25 mouse cellular contexts compared by ENCODE assay signal in the genomic region with DNA sequence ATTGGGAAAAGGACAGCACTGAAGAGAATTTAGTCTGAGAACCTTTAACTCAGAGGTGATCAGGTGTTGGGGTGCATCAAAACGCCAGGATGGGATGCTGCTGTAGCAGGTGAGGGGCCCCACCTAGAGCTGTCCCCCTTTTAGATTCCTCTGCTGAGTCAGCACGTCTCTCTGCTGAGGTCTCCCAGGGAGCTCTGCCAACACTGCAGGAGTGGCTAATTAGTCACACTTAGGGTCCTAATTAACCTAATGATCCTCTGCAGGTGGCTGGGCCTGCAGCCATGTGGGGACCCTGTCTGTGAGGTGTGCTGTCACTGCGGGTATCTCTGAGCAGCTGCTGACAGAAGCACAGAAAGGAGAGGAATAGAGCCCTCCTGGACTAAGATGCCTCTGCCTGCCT. TPM values are rescaled to one million over a fixed set of nuclear protein-coding genes. Genes with fewer than 3 reads are reported as not detected.
DNase-seq lines count a peak whose midpoint lies in the region; ATAC-seq lines count a peak whose summit lies in the region.
"Had no signal": no experiment of that assay in that cellular context is flagged by ENCODE, and none has a peak within 500 bp of the region (broad histone marks: within the 10 kb centered on the region; RNA-seq: fewer than 3 reads in every experiment).

No protein-coding gene starts in this region.

- DNase-seq in forebrain, embryonic 11.5 days (ENCODE audit: low spot score) = no peak
- DNase-seq in hindbrain, embryonic 10.5 days (ENCODE audit: low spot score) = no peak
- DNase-seq in midbrain, embryonic 10.5 days (ENCODE audit: low spot score) = no peak
- no peak for DNase-seq in layer of hippocampus, postnatal 36 days
- DNase-seq: adrenal gland, adult 8-10 months; adrenal gland, postnatal 25 days; cerebellum, adult 18-20 months; cerebellum, adult 9-10 months; cerebellum, postnatal 14 days; gastrocnemius, adult 2 months; gastrocnemius, postnatal 14 days; heart, adult 11 months had no signal

- H3K27ac ChIP-seq in forebrain, embryonic 12.5 days = 0 out of 2 replicates have a peak overlapping the region, but pooled peaks have one; percentile 20
- no peak overlapping the region for H3K27ac ChIP-seq in forebrain, embryonic 11.5 days (ENCODE audit: low read depth, low read length)
- no peak overlapping the region for H3K27ac ChIP-seq in hindbrain, embryonic 13.5 days
- no peak overlapping the region for H3K27ac ChIP-seq in hindbrain, embryonic 10.5 days
- H3K27ac ChIP-seq in midbrain, embryonic 13.5 days = no peak overlapping the region; the same call in 1 of the 2 replicates
- H3K27ac ChIP-seq in midbrain, embryonic 10.5 days (replicated peaks) = no peak overlapping the region
- no peak overlapping the region for H3K27ac ChIP-seq in kidney, embryonic 15.5 days
- H3K27ac ChIP-seq: forebrain, embryonic 10.5 days; gastrocnemius, adult 2 months; hindbrain, embryonic 15.5 days had no signal

- no peak overlapping the region; the same call in 1 of the 2 replicates for H3K9ac ChIP-seq in forebrain, embryonic 12.5 days
- no peak overlapping the region for H3K9ac ChIP-seq in forebrain, embryonic 11.5 days (ENCODE audit: low read length)
- H3K9ac ChIP-seq in hindbrain, embryonic 13.5 days = 0 out of 2 replicates have a peak overlapping the region, but pooled peaks have one; percentile 13
- 0 out of 2 replicates have a peak overlapping the region, but pooled peaks have one; percentile 19 for H3K9ac ChIP-seq in midbrain, embryonic 13.5 days (replicated peaks)
- no peak overlapping the region for H3K9ac ChIP-seq in kidney, embryonic 15.5 days
- H3K9ac ChIP-seq: hindbrain, embryonic 15.5 days had no signal

- H3K27me3 ChIP-seq in forebrain, embryonic 12.5 days = no peaks in the 10 kb centered on the region
- H3K27me3 ChIP-seq in forebrain, embryonic 11.5 days (ENCODE audit: control insufficient read depth, insufficient read depth, low read length) = no peaks in the 10 kb centered on the region
- no peaks in the 10 kb centered on the region for H3K27me3 ChIP-seq in hindbrain, embryonic 13.5 days
- H3K27me3 ChIP-seq in hindbrain, embryonic 10.5 days (ENCODE audit: insufficient read depth, poor library complexity, severe bottlenecking) = no peaks in the 10 kb centered on the region
- no peaks in the 10 kb centered on the region for H3K27me3 ChIP-seq in midbrain, embryonic 13.5 days
- no peaks in the 10 kb centered on the region for H3K27me3 ChIP-seq in midbrain, embryonic 10.5 days (ENCODE audit: low read depth, poor library complexity, severe bottlenecking)
- H3K27me3 ChIP-seq in kidney, embryonic 15.5 days = no peaks in the 10 kb centered on the region
- H3K27me3 ChIP-seq: hindbrain, embryonic 15.5 days had no signal

- H3K4me1 ChIP-seq in forebrain, embryonic 12.5 days = peaks cover 15% of the 10 kb centered on the region
- H3K4me1 ChIP-seq in forebrain, embryonic 11.5 days (replicated peaks; ENCODE audit: control insufficient read depth, insufficient read depth, low read length) = no peaks in the 10 kb centered on the region
- peaks cover 29% of the 10 kb centered on the region for H3K4me1 ChIP-seq in hindbrain, embryonic 13.5 days (replicated peaks)
- H3K4me1 ChIP-seq in hindbrain, embryonic 10.5 days (replicated peaks) = 0 out of 2 replicates have a peak, but pooled peaks cover 8% of the 10 kb centered on the region
- peaks cover 6% of the 10 kb centered on the region; the same call in 1 of the 2 replicates for H3K4me1 ChIP-seq in midbrain, embryonic 13.5 days (replicated peaks)
- H3K4me1 ChIP-seq in midbrain, embryonic 10.5 days = peaks cover 6% of the 10 kb centered on the region
- H3K4me1 ChIP-seq in kidney, embryonic 15.5 days = peaks cover 18% of the 10 kb centered on the region

- 21% methylated on average over 3 of the region's 3 CpGs for WGBS in forebrain, embryonic 12.5 days
- WGBS in forebrain, embryonic 11.5 days = 35% methylated on average over 3 of the region's 3 CpGs
- 28% methylated on average over 3 of the region's 3 CpGs for WGBS in hindbrain, embryonic 13.5 days
- WGBS in hindbrain, embryonic 10.5 days = 53% methylated on average over 3 of the region's 3 CpGs
- WGBS in midbrain, embryonic 13.5 days = 61% methylated on average over 3 of the region's 3 CpGs
- whole genome bisulfite sequencing in midbrain, embryonic 10.5 days = 48% methylated on average over 3 of the region's 3 CpGs
- 48% methylated on average over 3 of the region's 3 CpGs for WGBS in kidney, embryonic 15.5 days

- H3K4me2 ChIP-seq in forebrain, embryonic 12.5 days = no peak overlapping the region
- no peak overlapping the region for H3K4me2 ChIP-seq in forebrain, embryonic 11.5 days (ENCODE audit: low read depth, low read length, severe bottlenecking)
- H3K4me2 ChIP-seq in hindbrain, embryonic 13.5 days = no peak overlapping the region
- H3K4me2 ChIP-seq in midbrain, embryonic 13.5 days (replicated peaks) = no peak overlapping the region
- no peak overlapping the region for H3K4me2 ChIP-seq in kidney, embryonic 15.5 days
- H3K4me2 ChIP-seq: heart, embryonic 11.5 days; hindbrain, embryonic 15.5 days had no signal

- H3K36me3 ChIP-seq in forebrain, embryonic 12.5 days (replicated peaks) = peaks cover 56% of the 10 kb centered on the region
- H3K36me3 ChIP-seq in forebrain, embryonic 11.5 days (ENCODE audit: control insufficient read depth, insufficient read depth, low read length) = no peaks in the 10 kb centered on the region; the same call in 1 of the 2 replicates
- peaks cover 38% of the 10 kb centered on the region for H3K36me3 ChIP-seq in hindbrain, embryonic 13.5 days
- peaks cover 71% of the 10 kb centered on the region for H3K36me3 ChIP-seq in hindbrain, embryonic 10.5 days
- H3K36me3 ChIP-seq in midbrain, embryonic 13.5 days = peaks cover 42% of the 10 kb centered on the region
- peaks cover 74% of the 10 kb centered on the region for H3K36me3 ChIP-seq in midbrain, embryonic 10.5 days
- H3K36me3 ChIP-seq in kidney, embryonic 15.5 days = peaks cover 26% of the 10 kb centered on the region

- no peak overlapping the region for H3K4me3 ChIP-seq in forebrain, embryonic 12.5 days (replicated peaks)
- no peak overlapping the region for H3K4me3 ChIP-seq in forebrain, embryonic 11.5 days (ENCODE audit: low read depth, low read length)
- H3K4me3 ChIP-seq in hindbrain, embryonic 13.5 days = no peak overlapping the region
- H3K4me3 ChIP-seq in hindbrain, embryonic 10.5 days = no peak overlapping the region
- no peak overlapping the region for H3K4me3 ChIP-seq in midbrain, embryonic 13.5 days (replicated peaks)
- no peak overlapping the region for H3K4me3 ChIP-seq in midbrain, embryonic 10.5 days
- no peak overlapping the region for H3K4me3 ChIP-seq in kidney, embryonic 15.5 days (replicated peaks)
- H3K4me3 ChIP-seq: forebrain, embryonic 10.5 days; gastrocnemius, adult 2 months; hindbrain, embryonic 15.5 days had no signal

- no peak; the same call in 1 of the 2 replicates for ATAC-seq in forebrain, embryonic 12.5 days (ENCODE audit: low FRiP score)
- ATAC-seq in forebrain, embryonic 11.5 days (replicated peaks; ENCODE audit: low FRiP score) = no peak
- no peak for ATAC-seq in hindbrain, embryonic 13.5 days (ENCODE audit: low FRiP score)
- no peak for ATAC-seq in midbrain, embryonic 13.5 days
- no peak for ATAC-seq in kidney, embryonic 15.5 days (replicated peaks; ENCODE audit: low FRiP score)
- ATAC-seq: activated CD4-positive, CD25-positive, alpha-beta regulatory T cell, adult 4 months; forebrain, embryonic 16.5 days; intestine, embryonic 16.5 days had no signal

- H3K9me3 ChIP-seq in forebrain, embryonic 12.5 days = no peaks in the 10 kb centered on the region
- no peaks in the 10 kb centered on the region for H3K9me3 ChIP-seq in forebrain, embryonic 11.5 days (ENCODE audit: control insufficient read depth, low read length)
- no peaks in the 10 kb centered on the region for H3K9me3 ChIP-seq in hindbrain, embryonic 13.5 days
- H3K9me3 ChIP-seq in hindbrain, embryonic 10.5 days = no peaks in the 10 kb centered on the region
- no peaks in the 10 kb centered on the region for H3K9me3 ChIP-seq in midbrain, embryonic 13.5 days
- no peaks in the 10 kb centered on the region for H3K9me3 ChIP-seq in midbrain, embryonic 10.5 days (replicated peaks)
- no peaks in the 10 kb centered on the region for H3K9me3 ChIP-seq in kidney, embryonic 15.5 days (replicated peaks)
- H3K9me3 ChIP-seq: forebrain, embryonic 10.5 days; hindbrain, embryonic 15.5 days had no signal

RNA-seq across cellular contexts. Expression of gene Aacs, which starts 26.6 kb away (rescaled TPM):
- polyA plus RNA-seq in forebrain, embryonic 12.5 days (2016; fragmentation: Nextera tagmentation; extraction: Ambion mirVana) = 54.8 and 62.3 TPM in 2 replicates
- polyA plus RNA-seq in forebrain, embryonic 11.5 days (2014; fragmentation: Nextera tagmentation; extraction: Ambion mirVana) = 55.4 and 56.6 TPM in 2 replicates
- 60.0 and 62.4 TPM in 2 replicates for polyA plus RNA-seq in hindbrain, embryonic 13.5 days (2015; fragmentation: Nextera tagmentation; extraction: Ambion mirVana)
- 63.4 and 73.4 TPM in 2 replicates for polyA plus RNA-seq in hindbrain, embryonic 10.5 days (2016; fragmentation: Nextera tagmentation; extraction: Ambion mirVana)
- polyA plus RNA-seq in midbrain, embryonic 13.5 days (2015; fragmentation: Nextera tagmentation; extraction: Ambion mirVana) = 54.5 and 57.5 TPM in 2 replicates
- polyA plus RNA-seq in midbrain, embryonic 10.5 days (2016; fragmentation: Nextera tagmentation; extraction: Ambion mirVana) = 63.9 and 71.5 TPM in 2 replicates
- polyA plus RNA-seq in kidney, embryonic 15.5 days (2015; fragmentation: Nextera tagmentation; extraction: Ambion mirVana) = 36.0 and 40.7 TPM in 2 replicates
- 10 to 100 TPM; 53.9 to 56.1 TPM for total RNA-seq in layer of hippocampus, postnatal 36 days (2021)

RNA-seq across cellular contexts. Expression of gene Tmem132b, which starts 29.4 kb away (rescaled TPM):
- 1.6 and 1.8 TPM in 2 replicates for polyA plus RNA-seq in forebrain, embryonic 12.5 days (2016; fragmentation: Nextera tagmentation; extraction: Ambion mirVana)
- 0.67 and 1.0 TPM in 2 replicates for polyA plus RNA-seq in forebrain, embryonic 11.5 days (2014; fragmentation: Nextera tagmentation; extraction: Ambion mirVana)
- 3.0 and 3.4 TPM in 2 replicates for polyA plus RNA-seq in hindbrain, embryonic 13.5 days (2015; fragmentation: Nextera tagmentation; extraction: Ambion mirVana)
- polyA plus RNA-seq in hindbrain, embryonic 10.5 days (2016; fragmentation: Nextera tagmentation; extraction: Ambion mirVana) = 0.21 and 0.41 TPM in 2 replicates
- 2.5 and 2.7 TPM in 2 replicates for polyA plus RNA-seq in midbrain, embryonic 13.5 days (2015; fragmentation: Nextera tagmentation; extraction: Ambion mirVana)
- polyA plus RNA-seq in midbrain, embryonic 10.5 days (2016; fragmentation: Nextera tagmentation; extraction: Ambion mirVana) = 0.20 and 0.29 TPM in 2 replicates
- 0.32 and 0.36 TPM in 2 replicates for polyA plus RNA-seq in kidney, embryonic 15.5 days (2015; fragmentation: Nextera tagmentation; extraction: Ambion mirVana)
- total RNA-seq in layer of hippocampus, postnatal 36 days (2021) = 100 to 1,000 TPM; 114 to 131 TPM
- total RNA-seq: heart, postnatal 25 days had no signal
- polyA plus RNA-seq: activated CD4-positive, CD25-positive, alpha-beta regulatory T cell, adult 4 months; heart, embryonic 14.5 days; heart, postnatal 0 days had no signal

Comparison
In these comparisons a context has a peak if more than half of its experiments do, and no peak if none do; other contexts are left out.
1. H3K9ac ChIP-seq: peak in hindbrain, embryonic 13.5 days (single experiment) and midbrain, embryonic 13.5 days (single experiment); none in forebrain, embryonic 12.5 days (single experiment), forebrain, embryonic 11.5 days (single experiment) and kidney, embryonic 15.5 days (single experiment).